Mouse (Mus musculus) adrenal gland, postnatal 10 days (tissue): ENCODE data around the gene Gm29666. TPM values are rescaled to one million over a fixed set of nuclear protein-coding genes. Genes with fewer than 3 reads are reported as not detected.

Source experiments
- DNase-seq: peaks from one replicate; pipeline ENCODE4 v3.0.0; 2021; ENCODE audit warnings: mixed read lengths
- long read RNA-seq, 2 experiments: library from polyadenylated mRNA; stranded (forward); transcript quantifications; one replicate each; pipeline ENCODE4 v2.0.0; 2021
- total RNA-seq, 2 experiments: library from RNA; stranded (reverse); gene quantifications; 2 replicates each; pipeline ENCODE4 v1.2.3; 2021

The Gm29666 gene
- total RNA-seq, result under 1 TPM; 0.15 to 0.45 TPM
- long read RNA-seq, experiment 1, partial matches to known transcripts, result 0 of 1 reads
- long read RNA-seq, experiment 1, other reads (novel, unspliced or antisense), result 1 of 1 reads
- long read RNA-seq, experiment 2, result 0 reads

DNA sequence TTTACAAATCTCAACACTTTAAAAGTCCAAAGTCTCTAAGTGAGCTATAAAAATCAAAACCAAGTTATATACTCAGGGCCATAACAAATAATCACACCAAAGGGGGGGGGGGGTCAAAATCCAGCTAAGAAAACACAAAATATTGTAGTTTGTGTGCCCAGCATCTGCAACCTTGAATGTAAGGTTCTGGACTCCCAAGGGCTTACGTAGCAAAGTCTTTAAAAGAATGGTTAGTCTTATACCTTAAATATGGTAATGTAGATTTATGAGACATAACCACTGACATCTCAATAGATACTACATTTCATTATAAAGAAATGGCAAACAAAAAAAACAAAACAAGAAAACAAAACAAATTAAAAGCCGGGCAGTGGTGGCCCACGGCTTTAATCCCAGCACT is at the start of gene Gm29666:
TSS of gene Gm29666 (minus strand) at position 101 of the 400 bp plus-strand sequence.
- no peak for DNase-seq

- DNase-seq, result no peak
Measured at GRCm38 (mm10) chr15:84968534-84968933, 48.7 kb upstream of the Gm29666 start.

GRCm38 (mm10) chr15:84965575-84966360 is 45.9 kb upstream of the Gm29666 start:
- peak; percentile 77 for DNase-seq

- DNase-seq, result no peak
Measured at GRCm38 (mm10) chr15:84964771-84965170, 44.9 kb upstream of the Gm29666 start.

- DNase-seq, result no peak
Measured at GRCm38 (mm10) chr15:84962518-84962917, 42.7 kb upstream of the Gm29666 start.

GRCm38 (mm10) chr15:84960692-84961091 is 40.9 kb upstream of the Gm29666 start:
- DNase-seq, result peak; percentile 28

DNA sequence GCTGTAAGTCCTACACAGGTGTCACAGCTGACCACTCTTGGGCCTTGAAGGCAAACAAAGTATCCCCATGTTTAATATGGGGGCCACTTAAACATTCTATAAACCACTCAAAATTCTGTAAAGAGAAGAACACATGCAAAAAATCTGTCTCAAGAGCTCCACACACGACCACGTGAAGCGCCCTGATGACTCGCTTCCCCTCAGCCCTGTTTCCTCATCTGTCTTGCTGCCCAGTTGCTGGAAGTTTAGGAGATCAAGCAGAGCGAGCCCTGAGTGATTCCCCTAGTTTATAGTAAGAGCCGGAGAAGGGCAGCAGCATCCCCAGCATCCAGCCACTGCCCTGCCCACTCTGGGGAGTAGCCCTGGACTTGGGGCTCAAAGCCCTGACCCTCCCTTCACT is 40.1 kb upstream of the Gm29666 start:
- no peak for DNase-seq

GRCm38 (mm10) chr15:84958331-84958730 is 38.5 kb upstream of the Gm29666 start:
- DNase-seq, result peak; percentile 46

GRCm38 (mm10) chr15:84957851-84958250 is 38.0 kb upstream of the Gm29666 start:
- DNase-seq, result no peak

- peak; percentile 35 for DNase-seq
Measured at GRCm38 (mm10) chr15:84953259-84953658, 33.4 kb upstream of the Gm29666 start.

GRCm38 (mm10) chr15:84950053-84950452 is 30.2 kb upstream of the Gm29666 start:
- DNase-seq, result no peak

- DNase-seq, result no peak
Measured at GRCm38 (mm10) chr15:84948990-84949389, 29.2 kb upstream of the Gm29666 start.

GRCm38 (mm10) chr15:84944319-84944718 is 24.5 kb upstream of the Gm29666 start:
- no peak for DNase-seq

- DNase-seq, result no peak
Measured at GRCm38 (mm10) chr15:84942647-84943285, 22.9 kb upstream of the Gm29666 start.

- peak; percentile 24 for DNase-seq
Measured at GRCm38 (mm10) chr15:84940102-84940501, 20.3 kb upstream of the Gm29666 start.

DNA sequence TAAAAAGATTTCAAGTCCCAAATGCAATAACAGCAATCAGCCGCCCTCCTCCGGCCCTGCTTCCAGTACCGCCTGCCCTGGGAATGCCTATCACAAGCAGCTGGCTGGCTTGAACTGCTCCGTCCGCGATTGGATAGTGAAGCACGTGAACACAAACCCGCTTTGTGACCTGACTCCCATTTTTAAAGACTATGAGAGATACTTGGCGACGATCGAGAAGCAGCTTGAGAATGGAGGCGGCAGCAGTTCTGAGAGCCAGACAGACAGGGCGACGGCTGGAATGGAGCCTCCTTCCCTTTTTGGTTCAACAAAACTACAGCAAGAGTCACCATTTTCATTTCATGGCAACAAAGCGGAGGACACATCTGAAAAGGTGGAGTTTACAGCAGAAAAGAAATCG is 15.1 kb upstream of the Gm29666 start:
- no peak for DNase-seq

DNA sequence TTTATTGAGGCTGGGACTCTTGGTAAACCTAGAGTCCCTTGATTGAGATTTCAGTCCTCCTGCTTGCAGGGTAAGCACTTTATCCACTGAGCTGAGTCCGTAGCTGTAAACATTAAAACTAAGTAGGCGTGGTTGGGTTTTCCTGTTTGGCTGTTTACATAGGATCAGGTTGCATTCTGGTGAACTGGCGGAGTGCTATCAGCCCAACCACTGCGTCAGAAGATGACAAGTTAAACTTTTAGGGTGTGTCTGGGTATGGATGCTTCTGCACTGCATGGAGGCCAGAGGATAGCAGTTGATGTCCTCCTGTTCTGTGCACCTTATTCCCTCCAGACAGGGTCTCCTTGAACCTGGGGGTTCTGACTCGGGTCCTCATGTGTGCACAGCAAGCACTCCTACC is 12.5 kb upstream of the Gm29666 start:
- DNase-seq, result no peak

DNA sequence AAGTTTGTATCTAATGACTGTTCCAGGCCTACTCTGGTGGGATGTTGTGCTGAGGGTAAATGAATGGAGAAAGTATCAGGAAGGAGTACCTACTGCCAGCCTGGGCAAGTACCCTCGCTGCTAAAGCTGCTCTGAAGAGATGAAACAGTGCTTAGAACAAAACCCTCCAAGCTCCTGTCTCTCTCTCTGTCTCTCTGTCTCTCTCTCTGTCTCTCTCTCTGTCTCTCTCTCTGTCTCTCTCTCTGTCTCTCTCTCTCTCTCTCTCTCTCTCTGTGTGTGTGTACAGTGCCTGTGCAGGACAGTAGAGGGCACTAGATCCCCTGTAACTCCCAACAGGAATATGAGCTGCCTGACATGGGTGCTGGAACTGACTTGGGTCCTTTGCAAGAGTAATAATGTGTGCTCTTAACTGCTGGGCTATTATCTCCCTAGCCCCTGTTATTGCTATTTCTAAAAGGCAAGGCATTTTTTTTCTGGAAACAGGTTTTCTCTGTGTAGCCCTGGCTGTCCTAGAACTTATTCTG is 5.7 kb upstream of the Gm29666 start:
- DNase-seq, result no peak

GRCm38 (mm10) chr15:84924781-84925315 is 5.0 kb upstream of the Gm29666 start:
- peak; percentile 18 for DNase-seq

DNA sequence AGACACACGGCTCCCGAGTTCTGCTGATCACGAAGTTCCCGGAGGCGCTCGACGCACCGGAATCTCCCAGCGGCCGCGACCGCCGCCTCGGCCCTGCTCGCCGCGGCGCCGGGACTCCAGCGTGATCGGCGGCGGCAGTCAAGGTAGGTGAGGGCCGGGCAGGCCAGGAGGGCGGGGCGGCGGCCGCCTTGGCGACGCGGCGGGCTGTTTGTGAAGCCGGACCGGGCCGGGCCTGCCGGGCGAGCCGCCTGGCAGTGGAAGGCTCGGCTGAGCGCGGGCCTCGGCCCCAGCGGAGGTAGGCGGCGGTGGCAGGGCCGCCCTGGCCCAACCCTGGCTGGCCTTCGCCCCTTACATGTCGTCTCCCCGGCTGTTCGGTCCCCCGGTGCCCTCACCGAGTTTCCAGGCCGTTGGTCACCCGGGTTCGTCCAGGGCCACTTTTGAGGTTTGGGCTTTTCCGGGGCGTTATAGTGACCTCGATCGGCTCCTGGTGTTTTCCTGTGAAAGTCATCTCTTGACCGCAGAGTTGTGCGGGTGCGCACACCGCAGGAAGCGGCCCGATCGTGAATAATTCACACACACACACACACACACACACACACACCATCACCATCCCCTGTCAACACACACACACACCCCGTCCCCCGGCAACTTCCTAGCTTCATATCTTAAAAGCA is 3.8 kb upstream of the Gm29666 start:
- DNase-seq, result no peak

- DNase-seq, result peak; percentile 100
Measured at GRCm38 (mm10) chr15:84922884-84923507, 3.2 kb upstream of the Gm29666 start, which contains the start of gene Nup50. TSS of gene Nup50 (plus strand) at chr15:84923411.

DNA sequence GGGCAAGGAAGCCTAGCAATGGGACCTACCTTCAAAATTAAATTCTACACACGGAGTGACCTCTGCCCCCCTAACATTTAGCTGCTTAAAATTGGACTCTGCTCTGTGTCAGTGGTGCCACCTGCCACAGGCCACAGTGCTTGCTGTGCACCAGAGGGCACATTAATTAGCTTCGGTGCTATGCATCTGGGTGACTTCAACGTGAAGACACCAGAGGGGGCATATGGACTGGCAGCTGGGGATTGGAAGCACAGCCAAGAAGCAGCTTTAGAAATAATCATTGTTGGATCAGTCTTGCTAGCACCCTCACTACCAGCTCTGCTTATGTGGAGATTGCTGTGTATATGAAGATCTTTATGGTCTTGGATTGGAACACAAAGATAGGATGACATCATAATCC is 6.6 kb downstream of the Gm29666 start:
- DNase-seq, result no peak
